Mouse (Mus musculus) lung, postnatal 25 days (tissue): Measurements from ENCODE around the gene Olfr568.

Experiments used
- DNase-seq: peaks from one replicate; pipeline ENCODE4 v3.0.0; 2022; ENCODE audit warnings: low spot score

Olfr568 gene

GRCm38 (mm10) chr7:102876822-102877221, at the start of gene Olfr568:
TSS of gene Olfr568 (plus strand) at chr7:102877122.
- DNase-seq: no peak

GRCm38 (mm10) chr7:102855807-102856206, 21.1 kb upstream of the Olfr568 start:
- DNase-seq: no peak

DNA sequence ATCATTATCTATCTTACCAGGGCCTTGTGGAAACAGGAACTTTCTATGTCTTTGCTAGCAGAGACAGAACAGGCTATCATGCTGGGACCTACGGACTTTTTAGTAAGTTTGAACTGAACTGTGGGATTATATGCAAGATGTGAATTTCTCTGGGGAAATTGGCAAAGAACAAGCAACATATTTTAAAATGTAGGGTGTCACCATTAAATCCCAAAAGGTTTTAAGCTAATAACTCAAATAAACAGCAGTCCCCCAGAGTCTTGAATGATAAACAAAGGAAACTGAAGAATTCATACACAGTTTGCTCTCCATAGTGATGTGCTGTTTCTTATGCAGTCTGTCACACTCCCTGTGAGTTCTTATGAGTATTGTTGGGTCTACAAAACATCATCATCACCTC, 18.3 kb upstream of the Olfr568 start, which contains the start of gene Olfr566:
Olfr566 (minus strand) TSS at position 101 of the 400 bp plus-strand sequence.
- no peak for DNase-seq

- no peak for DNase-seq
Observed at GRCm38 (mm10) chr7:102890782-102891181, 13.9 kb downstream of the Olfr568 start, which contains the start of gene Olfr569. TSS of gene Olfr569 (minus strand) at chr7:102890882.

- no peak for DNase-seq
Observed at GRCm38 (mm10) chr7:102915261-102915660, 38.3 kb downstream of the Olfr568 start.

DNA sequence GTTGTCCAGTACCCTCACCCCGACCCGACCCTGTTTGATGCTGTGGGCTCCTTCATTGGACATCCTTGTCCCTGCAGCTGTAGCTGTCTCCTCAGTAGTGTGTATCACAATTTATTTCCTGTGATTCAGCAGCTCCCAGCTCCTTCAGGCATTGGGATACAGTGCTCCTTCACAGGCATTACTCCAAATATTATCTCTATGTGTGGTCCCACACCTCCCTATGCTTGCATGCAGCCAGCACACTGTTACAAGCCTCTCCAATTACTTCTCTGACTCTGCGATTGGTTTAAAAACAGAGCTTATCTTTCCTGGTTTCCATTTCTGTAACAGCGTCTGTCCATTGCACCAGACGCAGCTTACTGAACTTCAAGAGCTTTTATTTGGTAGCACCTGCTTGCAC, 39.5 kb downstream of the Olfr568 start:
- DNase-seq: no peak

GRCm38 (mm10) chr7:102917032-102917875, 40.3 kb downstream of the Olfr568 start, which contains the start of gene Olfr571:
TSS of gene Olfr571 (minus strand) at chr7:102917536.
- DNase-seq: no peak

- no peak for DNase-seq
Observed at GRCm38 (mm10) chr7:102919632-102920031, 42.7 kb downstream of the Olfr568 start.

DNA sequence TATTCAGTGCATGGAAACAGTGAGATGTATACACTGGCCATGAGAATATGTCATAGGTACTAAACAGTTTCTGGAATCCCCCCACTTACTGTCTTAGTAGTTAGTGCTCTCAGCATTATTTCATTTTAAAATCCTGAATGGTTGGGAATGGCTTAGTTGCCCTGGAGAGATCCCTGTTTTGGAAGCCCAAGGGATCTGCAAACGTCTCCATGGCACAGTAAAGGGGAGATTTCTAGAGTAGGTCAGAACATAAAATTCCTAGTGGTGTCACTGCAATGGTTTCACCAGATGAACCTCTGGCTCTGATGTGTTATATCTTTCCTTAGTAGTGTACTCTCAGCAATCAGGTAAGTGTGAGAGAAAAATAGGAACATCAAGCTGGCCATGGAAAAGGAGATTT, 47.2 kb downstream of the Olfr568 start, which contains the start of gene Olfr572:
Olfr572 (plus strand) TSS at position 301 of the 400 bp plus-strand sequence.
- DNase-seq: no peak

DNA sequence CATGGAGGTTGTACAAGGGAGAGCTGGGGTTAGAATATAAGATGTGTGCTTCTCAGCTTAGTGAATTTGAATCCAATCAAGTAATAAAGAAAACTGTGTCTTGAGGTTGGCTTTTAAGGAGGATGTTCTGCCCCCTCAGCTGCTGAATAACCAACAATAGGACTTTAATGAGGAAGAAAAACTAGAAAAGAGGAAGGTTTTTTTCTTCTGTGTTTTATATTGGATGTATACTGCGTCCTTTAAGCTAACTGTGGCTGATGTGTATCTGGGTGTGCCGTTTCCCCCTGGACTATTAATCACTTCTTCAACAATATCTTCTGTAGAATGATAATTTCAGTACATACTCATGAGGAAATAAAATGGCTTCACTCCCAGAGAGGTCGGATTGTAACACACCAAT, 50.2 kb downstream of the Olfr568 start:
- DNase-seq: no peak
